Mouse (Mus musculus) forebrain, postnatal 0 days (tissue): ENCODE measurements at regions not wholly inside any gene's neighbourhood (a gene's known extent, or its start where the extent isn't known, plus 50 kb on each side); places are given as distances from the start of the nearest gene placed in this dataset.
"Not testable (repeated sequence)": the region's sequence is repeated elsewhere in the genome, so short reads cannot be mapped to it uniquely, and the experiment has no call there.

Experiments
- ATAC-seq: fragments of 200-750 bp; cut with Nextera tagmentation; 2 replicates; pipeline ENCODE4 v1.8.0; 2017; ENCODE audit warnings: mild to moderate bottlenecking, moderate library complexity
- DNase-seq: peaks from one replicate; pipeline ENCODE4 v3.0.0-alpha.2; 2015
- H3K27ac ChIP-seq: fragments of 300-500 bp; sonication (generic); 2 replicates; pipeline ENCODE4 v1.5.1; 2014; ENCODE audit warnings: low read depth, mild to moderate bottlenecking, antibody characterized with exemption, low read length, moderate library complexity, mixed read lengths
- H3K27me3 ChIP-seq: fragments of 300-500 bp; sonication (generic); 2 replicates; pipeline ENCODE4 v1.6.1; 2014; ENCODE audit warnings: mild to moderate bottlenecking, low read length, mixed read lengths; ENCODE audit not compliant: insufficient read depth
- H3K36me3 ChIP-seq: fragments of 300-500 bp; sonication (generic); 2 replicates; pipeline ENCODE4 v1.6.1; 2014; ENCODE audit warnings: mild to moderate bottlenecking, moderate library complexity; ENCODE audit not compliant: insufficient read depth
- H3K4me1 ChIP-seq: fragments of 300-500 bp; sonication (generic); 2 replicates; pipeline ENCODE4 v1.6.1; 2014; ENCODE audit warnings: antibody characterized with exemption; ENCODE audit not compliant: insufficient read depth
- H3K4me2 ChIP-seq: fragments of 300-500 bp; sonication (generic); 2 replicates; pipeline ENCODE4 v1.6.1; 2014; ENCODE audit warnings: low read depth, mild to moderate bottlenecking, moderate library complexity
- H3K4me3 ChIP-seq: fragments of 300-500 bp; sonication (generic); 2 replicates; pipeline ENCODE4 v1.5.1; 2014; ENCODE audit warnings: low read depth, low read length, mixed read lengths
- H3K9ac ChIP-seq: fragments of 300-500 bp; sonication (generic); 2 replicates; pipeline ENCODE4 v1.6.1; 2014; ENCODE audit warnings: mild to moderate bottlenecking
- H3K9me3 ChIP-seq: fragments of 300-500 bp; sonication (generic); 2 replicates; pipeline ENCODE4 v1.6.1; 2016; ENCODE audit warnings: low read length
- CTCF ChIP-seq: sonication (generic); IDR thresholded peaks from 2 replicates; pipeline ENCODE4 v1.5.1; 2016; ENCODE audit warnings: antibody characterized with exemption, control low read depth, low read depth
- WGBS: fragments of 180-500 bp; shearing (Covaris S2); extraction: QIAGEN DNeasy Blood & Tissue Kit; methylation state at CpG from one replicate; pipeline ENCODE4 v1.1.7; 2014; 5-methylcytosine and 5-hydroxymethylcytosine counted together

DNA sequence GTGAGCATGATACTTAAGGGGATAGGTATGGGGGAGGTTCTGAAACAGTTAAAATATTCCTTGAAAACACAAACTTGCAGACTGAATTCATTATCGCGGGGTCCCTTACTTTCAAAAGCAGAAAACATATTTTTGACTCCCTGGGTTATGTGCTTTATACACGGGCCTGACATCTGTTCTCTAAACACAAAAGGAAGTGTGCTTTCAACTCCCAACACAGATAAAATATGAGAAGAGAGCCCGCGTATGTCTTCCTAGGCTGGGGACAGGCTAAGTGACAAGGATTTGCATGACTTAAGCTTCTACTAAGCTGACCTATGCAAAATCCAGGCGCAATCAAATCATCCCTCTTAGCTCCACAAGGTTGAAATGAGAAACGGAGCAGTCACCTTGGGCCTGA is 65.5 kb upstream of the Jarid2 start:
- no peak for DNase-seq
- Histone ChIP-seq H3K9me3 (no peaks in the 10 kb centered on the region), H3K4me2 (no peak overlapping the region), H3K4me1 (no peaks in the 10 kb centered on the region), H3K36me3 (no peaks in the 10 kb centered on the region), H3K27me3 (no peaks in the 10 kb centered on the region), H3K27ac (no peak overlapping the region), H3K9ac (no peak overlapping the region), H3K4me3 (no peak overlapping the region)
- no peak for ATAC-seq
- no peak for TF ChIP-seq CTCF
- WGBS: 62% methylated on average over 7 of the region's 7 CpGs

DNA sequence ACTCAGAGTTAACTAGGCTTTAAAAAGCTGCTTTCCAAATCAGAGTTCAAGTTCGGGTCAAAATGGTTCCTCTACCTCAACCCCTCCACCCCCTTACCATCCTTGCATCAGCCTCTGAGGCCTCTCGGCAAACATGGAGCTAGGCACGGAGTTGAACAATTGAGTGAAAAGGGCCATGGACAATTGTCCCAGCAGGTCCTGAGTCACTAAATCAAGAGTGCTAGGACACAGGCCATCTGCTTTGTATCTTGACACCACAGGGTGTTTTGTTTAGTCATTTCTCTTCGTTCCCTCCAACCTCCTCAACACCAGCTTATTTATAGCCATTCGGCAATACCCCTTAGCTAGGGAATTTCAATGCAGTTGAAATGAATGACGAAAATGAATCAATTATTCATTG is 59.5 kb upstream of the Jarid2 start:
- H3K36me3 ChIP-seq: no peaks in the 10 kb centered on the region
- H3K4me3 ChIP-seq: no peak overlapping the region
- no peaks in the 10 kb centered on the region for H3K27me3 ChIP-seq
- no peak overlapping the region for H3K27ac ChIP-seq
- no peaks in the 10 kb centered on the region for H3K4me1 ChIP-seq
- 70% methylated on average over 6 of the region's 6 CpGs for WGBS
- H3K9me3 ChIP-seq: no peaks in the 10 kb centered on the region
- TF ChIP-seq CTCF: no peak
- H3K4me2 ChIP-seq: no peak overlapping the region
- no peak for DNase-seq
- ATAC-seq: no peak
- no peak overlapping the region for H3K9ac ChIP-seq

DNA sequence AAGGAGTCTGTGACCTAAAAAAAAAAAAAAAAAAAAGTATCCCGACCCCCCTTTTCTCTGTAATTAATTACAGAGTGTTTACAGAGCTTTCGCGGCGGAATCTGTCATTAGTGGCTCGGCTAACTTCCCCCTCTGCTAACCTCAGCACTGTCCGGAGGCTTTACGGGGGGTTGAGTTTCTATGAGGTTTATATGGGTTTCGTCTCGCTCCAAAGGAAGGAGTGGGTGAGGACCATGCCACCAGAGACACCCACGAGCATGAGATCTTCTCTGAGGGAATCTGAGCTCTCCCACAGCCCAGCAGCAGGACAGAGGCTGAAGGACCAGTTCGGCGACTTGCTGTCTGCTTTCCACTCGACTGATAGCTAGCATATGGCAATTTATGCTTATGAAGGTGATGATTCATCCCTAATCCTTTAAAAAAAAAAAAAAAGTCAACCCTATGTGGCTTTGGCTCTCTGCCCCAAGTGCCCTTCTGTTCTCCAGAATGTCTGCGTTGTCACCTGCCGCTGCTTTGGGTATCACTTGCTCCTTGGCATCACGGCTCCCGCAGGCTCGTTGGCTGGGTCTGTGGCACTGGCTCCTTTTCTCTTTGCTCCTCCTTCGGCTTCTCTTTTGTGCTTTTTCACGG is 55.8 kb upstream of the Jarid2 start:
- DNase-seq: peak; percentile 60
- H3K4me3 ChIP-seq: peak overlapping the region; percentile 5; the same call in 1 of the 2 replicates
- no peak overlapping the region for H3K9ac ChIP-seq
- H3K27ac ChIP-seq: no peak overlapping the region
- no peaks in the 10 kb centered on the region for H3K27me3 ChIP-seq
- H3K36me3 ChIP-seq: no peaks in the 10 kb centered on the region
- no peak for TF ChIP-seq CTCF
- peak overlapping the region; percentile 38 for H3K4me2 ChIP-seq
- H3K9me3 ChIP-seq: no peaks in the 10 kb centered on the region
- 0 out of 2 replicates have a peak, but pooled peaks have one; percentile 34 for ATAC-seq
- 18% methylated on average over 20 of the region's 20 CpGs for WGBS
- no peaks in the 10 kb centered on the region for H3K4me1 ChIP-seq

- peak overlapping the region; percentile 5; the same call in 1 of the 2 replicates for H3K4me3 ChIP-seq
- no peaks in the 10 kb centered on the region for H3K36me3 ChIP-seq
- ATAC-seq (no peak), DNase-seq (no peak)
- 30% methylated on average over 12 of the region's 12 CpGs for WGBS
- no peaks in the 10 kb centered on the region for H3K27me3 ChIP-seq
- no peak overlapping the region for H3K9ac ChIP-seq
- no peaks in the 10 kb centered on the region for H3K4me1 ChIP-seq
- no peaks in the 10 kb centered on the region for H3K9me3 ChIP-seq
- no peak for TF ChIP-seq CTCF
- no peak overlapping the region for H3K27ac ChIP-seq
- peak overlapping the region; percentile 38 for H3K4me2 ChIP-seq
Observed at GRCm38 (mm10) chr13:44673967-44674357, 55.3 kb upstream of the Jarid2 start.

GRCm38 (mm10) chr13:44674926-44675650 is 54.2 kb upstream of the Jarid2 start:
- DNase-seq: no peak

DNA sequence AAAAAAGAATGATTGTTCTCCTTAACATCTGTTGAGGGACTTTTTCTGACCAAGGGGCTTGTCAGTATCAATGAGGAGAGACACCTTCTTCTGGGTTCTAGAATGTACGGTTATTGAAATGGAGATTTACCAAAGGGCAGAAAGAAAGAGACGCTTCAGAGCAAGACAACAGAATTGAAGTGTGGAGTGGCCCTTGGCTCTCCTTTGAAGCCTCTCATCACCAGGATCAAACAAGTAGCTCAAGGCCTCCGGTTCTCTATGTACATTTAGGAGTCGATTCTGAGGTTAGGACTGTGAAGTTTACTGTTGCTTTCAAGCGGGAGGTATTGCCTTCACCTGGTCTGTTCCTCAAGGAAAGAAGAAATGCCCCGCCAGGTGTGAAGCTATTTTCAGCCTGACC is 53.2 kb upstream of the Jarid2 start:
- H3K36me3 ChIP-seq: no peaks in the 10 kb centered on the region
- DNase-seq: no peak
- TF ChIP-seq CTCF: no peak
- H3K27me3 ChIP-seq: no peaks in the 10 kb centered on the region
- H3K4me1 ChIP-seq: no peaks in the 10 kb centered on the region
- WGBS: 93% methylated on average over 6 of the region's 6 CpGs
- no peak overlapping the region for H3K27ac ChIP-seq
- no peak overlapping the region for H3K9ac ChIP-seq
- ATAC-seq: no peak
- H3K4me2 ChIP-seq: no peak overlapping the region
- no peak overlapping the region for H3K4me3 ChIP-seq
- H3K9me3 ChIP-seq: no peaks in the 10 kb centered on the region

More at GRCm38 (mm10) chr13:44674926-44675650, 54.2 kb upstream of the Jarid2 start:
- H3K4me1 ChIP-seq: no peaks in the 10 kb centered on the region
- H3K27ac ChIP-seq: no peak overlapping the region
- H3K36me3 ChIP-seq: no peaks in the 10 kb centered on the region
- H3K4me3 ChIP-seq: no peak overlapping the region
- WGBS: 85% methylated on average over 8 of the region's 8 CpGs
- H3K27me3 ChIP-seq: no peaks in the 10 kb centered on the region
- TF ChIP-seq CTCF: no peak
- H3K9me3 ChIP-seq: no peaks in the 10 kb centered on the region
- H3K4me2 ChIP-seq: no peak overlapping the region
- ATAC-seq: no peak
- no peak overlapping the region for H3K9ac ChIP-seq

DNA sequence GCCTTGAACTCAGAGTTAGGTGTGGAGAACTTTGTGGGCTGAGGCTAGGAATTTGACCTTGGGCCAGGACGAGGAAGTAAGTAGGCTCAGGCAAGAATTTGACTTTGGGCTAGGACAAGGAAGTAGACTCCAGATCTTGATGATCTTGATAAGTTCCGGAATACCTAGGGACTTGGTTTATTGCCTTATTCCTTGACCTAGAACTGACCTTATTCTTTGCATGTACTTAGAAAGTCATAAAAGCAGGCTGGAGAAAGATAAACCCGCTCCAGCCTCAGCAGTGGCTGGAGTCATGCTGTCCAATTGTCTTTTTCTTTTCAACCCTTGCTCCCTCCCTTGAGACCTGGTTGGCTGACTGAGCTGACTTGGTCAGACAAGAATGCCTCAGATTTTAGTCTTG is 51.2 kb upstream of the Jarid2 start:
- Histone ChIP-seq H3K27ac (no peak overlapping the region), H3K4me2 (no peak overlapping the region), H3K9me3 (no peaks in the 10 kb centered on the region), H3K27me3 (no peaks in the 10 kb centered on the region), H3K36me3 (no peaks in the 10 kb centered on the region), H3K4me3 (no peak overlapping the region), H3K9ac (no peak overlapping the region), H3K4me1 (no peaks in the 10 kb centered on the region)
- ATAC-seq (no peak), DNase-seq (no peak)
- no peak for TF ChIP-seq CTCF
- 75% methylated on average over 3 of the region's 3 CpGs for WGBS

DNA sequence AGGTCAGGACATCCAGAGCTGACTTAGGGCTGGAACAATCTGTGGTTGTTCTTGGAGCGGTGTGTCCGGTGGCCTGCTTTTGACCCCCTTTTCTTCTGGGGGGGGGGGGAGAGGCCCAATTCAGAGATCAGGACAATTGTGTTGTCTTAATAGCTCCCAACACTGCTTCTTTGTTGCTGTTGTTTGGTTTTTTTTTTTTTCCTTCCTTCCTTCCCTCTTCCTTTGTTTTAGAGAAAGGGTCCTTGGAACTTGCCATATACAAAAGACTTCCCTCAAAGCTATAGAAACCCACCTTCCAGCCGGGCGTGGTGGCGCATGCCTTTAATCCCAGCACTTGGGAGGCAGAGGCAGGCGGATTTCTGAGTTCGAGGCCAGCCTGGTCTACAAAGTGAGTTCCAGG is 49.8 kb upstream of the Jarid2 start:
- not testable (repeated sequence) for H3K27me3 ChIP-seq, DNase-seq, ATAC-seq, H3K27ac ChIP-seq, H3K9ac ChIP-seq, H3K4me2 ChIP-seq, H3K4me3 ChIP-seq, H3K36me3 ChIP-seq, H3K9me3 ChIP-seq, H3K4me1 ChIP-seq
- 85% methylated on average over 7 of the region's 7 CpGs for WGBS
